Mouse (Mus musculus): ENCODE measurements around the gene Pomp. TPM values are rescaled to one million over a fixed set of nuclear protein-coding genes. Genes with fewer than 3 reads are reported as not detected.

Pomp gene
- polyA plus RNA-seq, 1 experiment from 2014 or later, result 480 TPM

GRCm38 (mm10) chr5:147824021-147824605 is 36.1 kb upstream of the Pomp start:
- no peak overlapping the region for H3K4me3 ChIP-seq (ENCODE audit: low read depth, low read length)
- H3K27me3 ChIP-seq (ENCODE audit: control insufficient read depth, insufficient read depth, low read length), result no peaks in the 10 kb centered on the region
- H3K9ac ChIP-seq (ENCODE audit: low read length), result no peak overlapping the region
- no peak overlapping the region for H3K4me2 ChIP-seq (ENCODE audit: low read depth)
- WGBS, result 82% methylated on average over 13 of the region's 13 CpGs
- ATAC-seq (ENCODE audit: insufficient read depth, low FRiP score, low TSS enrichment) (no peak), DNase-seq (ENCODE audit: low spot score) (no peak)
- no peak overlapping the region for H3K27ac ChIP-seq (ENCODE audit: low read depth, low read length)
- H3K4me1 ChIP-seq (ENCODE audit: control insufficient read depth, insufficient read depth, low read length), result no peaks in the 10 kb centered on the region
- no peaks in the 10 kb centered on the region for H3K36me3 ChIP-seq (ENCODE audit: control insufficient read depth, insufficient read depth, low read length)
- H3K9me3 ChIP-seq (ENCODE audit: control insufficient read depth, low read length), result no peaks in the 10 kb centered on the region

DNA sequence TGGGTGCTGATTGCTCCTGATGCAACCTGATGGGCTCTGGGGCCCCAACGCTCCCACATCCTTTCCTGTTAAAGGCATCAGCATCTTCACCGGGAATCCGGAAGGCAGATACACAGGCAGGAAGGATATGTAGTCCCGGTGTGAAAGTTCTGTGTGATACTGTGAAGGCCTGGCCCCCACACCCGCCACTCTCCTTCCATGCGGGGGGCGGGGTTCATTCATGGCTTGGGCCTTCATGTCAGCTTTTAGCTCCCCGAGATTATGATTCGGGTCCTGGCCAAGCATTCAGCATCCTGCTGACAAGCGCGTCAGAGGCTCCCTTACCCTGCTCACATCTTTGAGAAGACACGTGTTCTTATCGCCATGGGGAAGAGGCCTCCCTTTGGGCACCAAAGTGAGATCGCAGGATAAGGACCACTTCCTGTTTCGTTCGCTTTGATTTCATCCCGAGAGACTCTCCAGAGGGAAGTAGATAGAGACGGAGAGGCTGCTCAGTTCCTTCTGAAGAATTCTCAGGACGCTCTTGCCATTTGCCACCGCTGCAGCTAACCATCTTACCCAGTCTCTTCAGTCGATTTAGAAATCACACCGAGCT is 34.8 kb upstream of the Pomp start:
- no peak for ATAC-seq (ENCODE audit: insufficient read depth, low FRiP score, low TSS enrichment)
- H3K4me2 ChIP-seq (ENCODE audit: low read depth), result no peak overlapping the region
- 57% methylated on average over 22 of the region's 22 CpGs for WGBS

GRCm38 (mm10) chr5:147826091-147826490 is 34.2 kb upstream of the Pomp start:
- Histone ChIP-seq H3K9ac (ENCODE audit: low read length) (no peak overlapping the region), H3K4me2 (ENCODE audit: low read depth) (no peak overlapping the region), H3K27ac (ENCODE audit: low read depth, low read length) (no peak overlapping the region), H3K9me3 (ENCODE audit: control insufficient read depth, low read length) (no peaks in the 10 kb centered on the region), H3K27me3 (ENCODE audit: control insufficient read depth, insufficient read depth, low read length) (no peaks in the 10 kb centered on the region), H3K4me1 (ENCODE audit: control insufficient read depth, insufficient read depth, low read length) (no peaks in the 10 kb centered on the region), H3K36me3 (ENCODE audit: control insufficient read depth, insufficient read depth, low read length) (no peaks in the 10 kb centered on the region), H3K4me3 (ENCODE audit: low read depth, low read length) (no peak overlapping the region)
- 75% methylated on average over 9 of the region's 9 CpGs for WGBS
- ATAC-seq (ENCODE audit: insufficient read depth, low FRiP score, low TSS enrichment) (no peak), DNase-seq (ENCODE audit: low spot score) (no peak)

More for the DNA sequence above, 34.8 kb upstream of the Pomp start:
- Histone ChIP-seq H3K9ac (ENCODE audit: low read length) (no peak overlapping the region), H3K27ac (ENCODE audit: low read depth, low read length) (no peak overlapping the region), H3K4me3 (ENCODE audit: low read depth, low read length) (no peak overlapping the region), H3K9me3 (ENCODE audit: control insufficient read depth, low read length) (no peaks in the 10 kb centered on the region), H3K36me3 (ENCODE audit: control insufficient read depth, insufficient read depth, low read length) (no peaks in the 10 kb centered on the region), H3K4me1 (ENCODE audit: control insufficient read depth, insufficient read depth, low read length) (no peaks in the 10 kb centered on the region), H3K27me3 (ENCODE audit: control insufficient read depth, insufficient read depth, low read length) (no peaks in the 10 kb centered on the region)
- DNase-seq (ENCODE audit: low spot score), result no peak

- no peaks in the 10 kb centered on the region for H3K4me1 ChIP-seq (ENCODE audit: control insufficient read depth, insufficient read depth, low read length)
- H3K36me3 ChIP-seq (ENCODE audit: control insufficient read depth, insufficient read depth, low read length), result no peaks in the 10 kb centered on the region
- H3K9ac ChIP-seq (ENCODE audit: low read length), result no peak overlapping the region
- H3K27ac ChIP-seq (ENCODE audit: low read depth, low read length), result no peak overlapping the region
- H3K4me2 ChIP-seq (ENCODE audit: low read depth), result no peak overlapping the region
- no peaks in the 10 kb centered on the region for H3K9me3 ChIP-seq (ENCODE audit: control insufficient read depth, low read length)
- 69% methylated on average over 5 of the region's 5 CpGs for whole genome bisulfite sequencing
- no peak for DNase-seq (ENCODE audit: low spot score)
- no peaks in the 10 kb centered on the region for H3K27me3 ChIP-seq (ENCODE audit: control insufficient read depth, insufficient read depth, low read length)
- ATAC-seq (ENCODE audit: insufficient read depth, low FRiP score, low TSS enrichment), result no peak
- H3K4me3 ChIP-seq (ENCODE audit: low read depth, low read length), result no peak overlapping the region
Measured at GRCm38 (mm10) chr5:147826546-147826945, 33.7 kb upstream of the Pomp start.

DNA sequence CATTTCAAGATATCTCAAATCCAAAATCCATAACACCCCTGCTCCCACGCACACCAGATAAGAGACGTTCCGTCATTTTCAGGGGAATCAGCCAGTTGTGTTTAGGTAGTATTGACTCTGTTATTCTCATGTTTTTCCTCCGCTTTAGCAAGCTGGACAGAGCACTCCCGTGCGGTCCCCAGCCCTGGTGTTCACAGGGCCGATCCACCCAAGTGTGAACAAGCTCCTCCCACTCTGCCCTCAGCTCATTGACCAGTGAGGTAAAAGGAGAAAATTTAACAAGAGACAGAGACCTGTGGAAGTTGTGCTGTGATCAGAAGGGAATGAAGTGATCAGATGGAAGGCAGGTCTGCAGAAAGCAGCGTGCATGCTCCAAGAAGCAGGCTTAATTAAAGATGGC is 31.4 kb upstream of the Pomp start:
- DNase-seq (ENCODE audit: low spot score), result no peak
- no peak overlapping the region for H3K4me2 ChIP-seq (ENCODE audit: low read depth)
- WGBS, result 84% methylated on average over 8 of the region's 8 CpGs
- no peak overlapping the region for H3K27ac ChIP-seq (ENCODE audit: low read depth, low read length)
- H3K36me3 ChIP-seq (ENCODE audit: control insufficient read depth, insufficient read depth, low read length), result no peaks in the 10 kb centered on the region
- H3K4me1 ChIP-seq (ENCODE audit: control insufficient read depth, insufficient read depth, low read length), result no peaks in the 10 kb centered on the region
- H3K27me3 ChIP-seq (ENCODE audit: control insufficient read depth, insufficient read depth, low read length), result no peaks in the 10 kb centered on the region
- no peak for ATAC-seq (ENCODE audit: insufficient read depth, low FRiP score, low TSS enrichment)
- no peak overlapping the region for H3K4me3 ChIP-seq (ENCODE audit: low read depth, low read length)
- H3K9me3 ChIP-seq (ENCODE audit: control insufficient read depth, low read length), result no peaks in the 10 kb centered on the region
- no peak overlapping the region for H3K9ac ChIP-seq (ENCODE audit: low read length)

DNA sequence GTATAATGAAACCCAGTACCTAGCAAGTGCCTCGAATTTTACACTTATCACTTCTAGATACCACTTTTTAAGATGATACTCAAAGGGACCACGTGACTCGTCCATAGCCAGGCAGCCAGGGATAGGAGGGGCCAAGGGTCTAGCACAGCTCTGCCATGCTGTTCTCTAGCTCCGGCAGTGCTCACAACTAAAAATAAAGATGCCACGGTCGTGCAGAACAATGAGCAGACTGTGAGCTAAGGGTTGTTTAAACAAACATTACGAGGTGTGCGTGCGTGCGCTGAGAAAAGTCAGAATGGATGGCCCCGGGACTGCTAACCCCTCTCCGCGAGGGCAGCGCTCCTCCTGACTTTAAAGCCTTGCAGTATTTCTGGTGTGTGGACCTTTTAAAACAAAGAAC is 27.4 kb upstream of the Pomp start:
- Histone ChIP-seq H3K27me3 (ENCODE audit: control insufficient read depth, insufficient read depth, low read length) (no peaks in the 10 kb centered on the region), H3K9ac (ENCODE audit: low read length) (no peak overlapping the region), H3K4me3 (ENCODE audit: low read depth, low read length) (no peak overlapping the region), H3K27ac (ENCODE audit: low read depth, low read length) (no peak overlapping the region), H3K36me3 (ENCODE audit: control insufficient read depth, insufficient read depth, low read length) (no peaks in the 10 kb centered on the region), H3K9me3 (ENCODE audit: control insufficient read depth, low read length) (no peaks in the 10 kb centered on the region), H3K4me2 (ENCODE audit: low read depth) (no peak overlapping the region), H3K4me1 (ENCODE audit: control insufficient read depth, insufficient read depth, low read length) (no peaks in the 10 kb centered on the region)
- 50% methylated on average over 14 of the region's 14 CpGs for WGBS
- DNase-seq (ENCODE audit: low spot score), result no peak
- ATAC-seq (ENCODE audit: insufficient read depth, low FRiP score, low TSS enrichment), result no peak

DNA sequence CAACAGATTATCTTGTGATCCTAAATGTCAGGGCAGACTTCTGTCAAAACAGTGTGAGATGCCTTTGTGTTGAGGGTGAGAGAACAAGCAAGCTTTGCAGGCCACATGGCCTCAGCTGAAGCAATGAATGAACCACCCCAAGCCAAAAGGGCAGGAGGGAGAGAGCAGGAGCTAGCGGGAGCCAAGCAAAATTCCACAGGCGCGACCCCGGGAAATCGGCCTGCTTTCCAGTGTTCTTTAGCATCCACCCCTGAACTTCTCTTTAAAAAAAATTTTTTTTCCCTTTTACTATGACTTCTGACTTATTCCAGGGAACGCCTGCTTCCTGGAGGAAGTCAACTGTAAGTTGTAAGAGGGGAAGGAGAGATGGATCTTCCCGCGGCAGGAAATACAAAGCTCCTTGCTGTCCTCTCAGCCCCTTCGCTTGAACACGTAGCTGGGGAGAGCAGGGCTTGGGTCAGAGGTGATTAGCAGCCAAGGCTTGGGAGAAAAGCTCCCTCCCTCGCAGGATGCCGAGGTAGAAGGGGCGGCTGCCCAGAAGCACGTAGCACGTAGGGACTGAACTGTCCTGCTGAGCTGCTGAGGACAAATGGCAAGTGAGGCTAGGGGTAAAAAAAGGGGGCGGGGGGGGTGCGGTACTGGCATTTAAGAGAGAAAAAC is 25.3 kb upstream of the Pomp start:
- no peak overlapping the region; the same call in 1 of the 2 replicates for H3K4me2 ChIP-seq (ENCODE audit: low read depth)
- 8% methylated on average over 17 of the region's 17 CpGs for WGBS
- DNase-seq (ENCODE audit: low spot score), result peak; percentile 25

GRCm38 (mm10) chr5:147839418-147839817 is 20.8 kb upstream of the Pomp start:
- Histone ChIP-seq H3K9ac (ENCODE audit: low read length) (no peak overlapping the region), H3K27ac (ENCODE audit: low read depth, low read length) (no peak overlapping the region), H3K4me1 (ENCODE audit: control insufficient read depth, insufficient read depth, low read length) (no peaks in the 10 kb centered on the region), H3K36me3 (ENCODE audit: control insufficient read depth, insufficient read depth, low read length) (no peaks in the 10 kb centered on the region), H3K4me2 (ENCODE audit: low read depth) (no peak overlapping the region), H3K4me3 (ENCODE audit: low read depth, low read length) (no peak overlapping the region), H3K27me3 (ENCODE audit: control insufficient read depth, insufficient read depth, low read length) (no peaks in the 10 kb centered on the region), H3K9me3 (ENCODE audit: control insufficient read depth, low read length) (no peaks in the 10 kb centered on the region)
- ATAC-seq (ENCODE audit: insufficient read depth, low FRiP score, low TSS enrichment) (no peak), DNase-seq (ENCODE audit: low spot score) (no peak)
- WGBS, result 83% methylated on average over 12 of the region's 12 CpGs

More for the DNA sequence above, 25.3 kb upstream of the Pomp start:
- Histone ChIP-seq H3K9me3 (ENCODE audit: control insufficient read depth, low read length) (no peaks in the 10 kb centered on the region), H3K4me3 (ENCODE audit: low read depth, low read length) (no peak overlapping the region), H3K9ac (ENCODE audit: low read length) (peak overlapping the region; percentile 15; the same call in 1 of the 2 replicates), H3K27me3 (ENCODE audit: control insufficient read depth, insufficient read depth, low read length) (no peaks in the 10 kb centered on the region), H3K4me1 (ENCODE audit: control insufficient read depth, insufficient read depth, low read length) (no peaks in the 10 kb centered on the region), H3K36me3 (ENCODE audit: control insufficient read depth, insufficient read depth, low read length) (no peaks in the 10 kb centered on the region), H3K27ac (ENCODE audit: low read depth, low read length) (no peak overlapping the region)
- no peak for ATAC-seq (ENCODE audit: insufficient read depth, low FRiP score, low TSS enrichment)

- H3K4me3 ChIP-seq (ENCODE audit: low read depth, low read length), result no peak overlapping the region
Measured at GRCm38 (mm10) chr5:147843340-147843739, 16.9 kb upstream of the Pomp start.

More at GRCm38 (mm10) chr5:147843340-147843739, 16.9 kb upstream of the Pomp start:
- DNase-seq (ENCODE audit: low spot score) (no peak), ATAC-seq (ENCODE audit: insufficient read depth, low FRiP score, low TSS enrichment) (no peak)
- 54% methylated on average over 7 of the region's 7 CpGs for WGBS
- Histone ChIP-seq H3K27me3 (ENCODE audit: control insufficient read depth, insufficient read depth, low read length) (no peaks in the 10 kb centered on the region), H3K36me3 (ENCODE audit: control insufficient read depth, insufficient read depth, low read length) (no peaks in the 10 kb centered on the region), H3K4me1 (ENCODE audit: control insufficient read depth, insufficient read depth, low read length) (no peaks in the 10 kb centered on the region), H3K9ac (ENCODE audit: low read length) (no peak overlapping the region), H3K9me3 (ENCODE audit: control insufficient read depth, low read length) (no peaks in the 10 kb centered on the region), H3K27ac (ENCODE audit: low read depth, low read length) (no peak overlapping the region), H3K4me2 (ENCODE audit: low read depth) (no peak overlapping the region)

Measured in neural tube, embryonic 11.5 days (tissue).